Mouse (Mus musculus) thymus, postnatal 0 days (tissue): Measurements from ENCODE around the gene Cox7a2. TPM values are rescaled to one million over a fixed set of nuclear protein-coding genes. Genes with fewer than 3 reads are reported as not detected.
A peak's percentile ranks its signal among the peaks of the same experiment; 100 is the strongest.

Experiments
- DNase-seq: peaks from one replicate; pipeline ENCODE4 v3.0.0-alpha.2; 2015; ENCODE audit warnings: low spot score
- polyA plus RNA-seq: library from polyadenylated mRNA; unstranded; fragments of >200 nt; fragmentation: Nextera tagmentation; extraction: Ambion mirVana; gene quantifications from 2 replicates; pipeline ENCODE4 v1.2.1, GENCODE M21; 2015

Gene Cox7a2
- polyA plus RNA-seq, 1 experiment from 2014 or later = 879 TPM

DNA sequence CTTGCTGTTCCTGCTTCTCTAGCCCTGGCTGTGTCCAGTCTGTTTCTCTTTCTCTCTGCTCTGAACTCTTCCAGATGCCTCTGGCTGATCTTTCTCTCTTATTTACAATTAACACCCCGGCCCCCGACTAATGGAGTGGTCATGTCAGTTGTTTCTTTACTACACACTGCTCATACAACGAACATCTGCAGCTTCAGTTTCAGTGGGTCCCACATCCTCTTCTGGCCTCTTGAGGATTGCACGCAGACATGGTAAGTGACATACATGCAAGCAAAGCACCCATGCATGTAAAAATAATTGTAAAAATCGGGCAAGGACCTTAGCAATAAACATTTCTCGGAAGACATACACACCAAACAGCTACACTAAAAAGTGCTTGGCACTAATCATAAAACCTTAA, 24.1 kb downstream of the Cox7a2 start:
- no peak for DNase-seq

DNA sequence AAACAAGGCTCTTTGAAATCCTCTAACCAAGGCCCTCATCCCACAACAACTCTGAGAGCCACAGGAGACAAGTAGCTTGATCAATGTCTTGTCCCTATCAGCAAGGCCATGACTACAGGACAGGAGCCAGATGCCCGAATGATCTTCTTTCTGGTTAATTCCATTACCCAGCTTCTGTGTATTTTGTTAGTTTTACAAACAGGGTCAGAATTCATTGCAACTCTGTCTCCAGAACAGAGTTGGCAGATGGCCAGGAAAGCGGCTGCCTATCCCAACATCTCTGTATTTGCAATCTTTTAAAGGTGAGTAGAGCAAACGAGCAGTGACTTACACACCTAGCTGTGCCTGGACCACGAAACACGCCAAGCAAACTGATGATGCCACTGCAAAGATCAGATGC, 29.4 kb downstream of the Cox7a2 start:
- no peak for DNase-seq

GRCm38 (mm10) chr9:79723090-79723489, 36.6 kb downstream of the Cox7a2 start:
- DNase-seq = peak; percentile 49

- peak; percentile 5 for DNase-seq
Observed at GRCm38 (mm10) chr9:79721056-79721455, 38.6 kb downstream of the Cox7a2 start.

- no peak for DNase-seq
Observed at GRCm38 (mm10) chr9:79720143-79720542, 39.5 kb downstream of the Cox7a2 start.

GRCm38 (mm10) chr9:79719451-79719850, 40.2 kb downstream of the Cox7a2 start:
- no peak for DNase-seq

- no peak for DNase-seq
Observed at GRCm38 (mm10) chr9:79718481-79719370, 41.0 kb downstream of the Cox7a2 start, which contains the start of gene Col12a1. Gene Col12a1 (minus strand): TSS chr9:79718831.

DNA sequence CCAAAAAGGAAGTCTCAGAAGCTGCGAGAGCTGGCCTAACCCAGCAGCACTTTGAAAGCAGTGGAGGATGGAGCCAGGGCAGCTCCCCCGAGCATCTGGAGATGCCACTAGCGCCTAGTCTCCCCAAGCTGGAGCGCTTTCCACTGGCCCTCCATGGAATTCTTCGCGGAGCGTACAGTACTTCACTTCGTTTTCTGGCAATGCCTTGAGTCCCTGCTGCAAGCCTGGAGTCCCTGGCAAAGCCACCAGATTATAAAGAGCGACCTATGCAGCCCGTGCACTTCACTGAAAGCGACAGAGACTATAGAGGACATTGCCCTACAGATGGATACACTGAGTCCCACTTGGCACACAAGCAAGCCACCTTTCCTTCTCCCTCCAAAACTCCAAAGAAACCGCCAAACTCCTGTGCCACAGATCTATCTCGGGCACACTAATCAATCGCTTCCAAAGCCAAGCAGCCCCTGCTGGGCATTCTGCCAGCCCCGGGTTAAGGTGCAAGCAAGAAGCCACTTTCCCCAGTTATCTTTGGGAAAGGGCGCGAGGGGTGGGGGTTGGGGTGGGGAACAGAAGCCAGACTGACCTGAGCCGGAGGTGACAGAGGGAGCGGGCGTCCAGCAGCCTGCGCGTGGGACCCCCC, 41.7 kb downstream of the Cox7a2 start:
- no peak for DNase-seq

- peak; percentile 36 for DNase-seq
Observed at GRCm38 (mm10) chr9:79716909-79717835, 42.5 kb downstream of the Cox7a2 start.

DNA sequence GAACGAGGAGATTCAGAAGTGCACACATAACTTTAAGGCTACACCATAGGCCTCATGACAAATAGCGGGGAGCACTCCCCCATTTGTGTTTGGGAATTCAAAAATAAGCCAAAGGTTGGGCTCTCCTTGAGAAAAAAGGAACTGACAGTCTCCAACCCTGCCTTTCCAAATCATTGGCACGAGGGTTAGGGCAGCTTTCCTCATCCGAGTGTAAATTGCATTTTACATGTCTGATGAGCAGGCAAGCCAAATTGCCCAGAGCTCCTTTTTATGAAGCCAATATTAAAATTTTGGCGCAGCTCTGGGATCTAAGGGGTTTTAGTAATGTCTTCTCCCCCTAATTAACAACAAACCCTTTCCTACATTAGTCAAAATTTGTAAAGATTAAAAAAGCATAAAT, 43.2 kb downstream of the Cox7a2 start:
- no peak for DNase-seq

- no peak for DNase-seq
Observed at GRCm38 (mm10) chr9:79714471-79715045, 45.1 kb downstream of the Cox7a2 start.

Other genes with a start within 250 kb of the Cox7a2 start
- 3.9 and 5.5 TPM in 2 replicates for gene Col12a1, start 41.0 kb downstream of the Cox7a2 start, polyA plus RNA-seq
- gene Tmem30a, start 33.6 kb upstream of the Cox7a2 start, polyA plus RNA-seq = 51.6 and 52.7 TPM in 2 replicates